Mouse (Mus musculus) forebrain, embryonic 12.5 days (tissue): ENCODE data around the gene Krt86. TPM values are rescaled to one million over a fixed set of nuclear protein-coding genes. Genes with fewer than 3 reads are reported as not detected.
"Not testable (repeated sequence)": the region's sequence is repeated elsewhere in the genome, so short reads cannot be mapped to it uniquely, and the experiment has no call there.

Source experiments
- ATAC-seq: fragments of 200-750 bp; cut with Nextera tagmentation; 2 replicates; pipeline ENCODE4 v1.8.0; 2017; ENCODE audit warnings: moderate TSS enrichment; ENCODE audit not compliant: low FRiP score
- H3K27ac ChIP-seq: fragments of 300-500 bp; sonication (generic); 2 replicates; pipeline ENCODE4 v1.5.1; 2016; ENCODE audit warnings: mild to moderate bottlenecking
- H3K27me3 ChIP-seq: fragments of 300-500 bp; sonication (generic); 2 replicates; pipeline ENCODE4 v1.6.1; 2016; ENCODE audit warnings: mild to moderate bottlenecking
- H3K36me3 ChIP-seq: fragments of 300-500 bp; sonication (generic); replicated peaks from 2 replicates; pipeline ENCODE4 v1.6.1; 2016; ENCODE audit warnings: mild to moderate bottlenecking
- H3K4me1 ChIP-seq: fragments of 300-500 bp; sonication (generic); 2 replicates; pipeline ENCODE4 v1.6.1; 2016
- H3K4me2 ChIP-seq: fragments of 300-500 bp; sonication (generic); 2 replicates; pipeline ENCODE4 v1.6.1; 2016; ENCODE audit warnings: mild to moderate bottlenecking, moderate library complexity
- H3K4me3 ChIP-seq: fragments of 300-500 bp; sonication (generic); replicated peaks from 2 replicates; pipeline ENCODE4 v1.5.1; 2016; ENCODE audit warnings: mild to moderate bottlenecking
- H3K9ac ChIP-seq: fragments of 300-500 bp; sonication (generic); 2 replicates; pipeline ENCODE4 v1.6.1; 2016; ENCODE audit warnings: mild to moderate bottlenecking
- H3K9me3 ChIP-seq: fragments of 300-500 bp; sonication (generic); 2 replicates; pipeline ENCODE4 v1.6.1; 2016
- WGBS: fragments of 180-500 bp; shearing (Covaris S2); methylation state at CpG from one replicate; pipeline ENCODE4 v1.1.7; 2016; 5-methylcytosine and 5-hydroxymethylcytosine counted together
- polyA plus RNA-seq: library from polyadenylated mRNA; unstranded; fragments of >200 nt; fragmentation: Nextera tagmentation; extraction: Ambion mirVana; gene quantifications from 2 replicates; pipeline ENCODE4 v1.2.1, GENCODE M21; 2016

Gene Krt86
- polyA plus RNA-seq, 1 experiment from 2014 or later = not detected

DNA sequence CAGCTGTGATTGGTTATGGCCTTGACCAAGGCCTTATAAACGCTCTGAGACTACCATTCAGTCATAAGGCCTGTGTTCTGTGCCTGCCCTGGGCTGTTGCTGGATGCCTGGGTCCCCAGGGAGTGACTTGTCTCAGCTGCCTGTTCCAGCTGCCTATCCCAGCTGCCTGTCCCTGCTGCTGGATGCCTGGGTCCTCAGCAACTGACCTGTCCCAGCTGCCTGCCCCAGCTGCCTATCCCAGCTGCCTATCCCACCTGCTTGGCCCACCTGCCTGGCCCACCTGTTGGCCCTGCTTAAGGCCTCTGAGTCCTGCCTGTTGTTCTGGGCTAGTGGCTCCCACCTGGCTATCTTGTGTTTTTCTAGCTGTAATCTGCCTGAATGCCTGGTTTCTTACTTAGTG, 20.9 kb downstream of the Krt86 start:
- Histone ChIP-seq H3K27me3 (no peaks in the 10 kb centered on the region), H3K9me3 (no peaks in the 10 kb centered on the region), H3K4me1 (no peaks in the 10 kb centered on the region), H3K4me2 (no peak overlapping the region), H3K9ac (no peak overlapping the region), H3K27ac (no peak overlapping the region), H3K4me3 (no peak overlapping the region), H3K36me3 (no peaks in the 10 kb centered on the region)
- 40% methylated on average over 1 of the region's 1 CpGs for WGBS
- no peak for ATAC-seq

DNA sequence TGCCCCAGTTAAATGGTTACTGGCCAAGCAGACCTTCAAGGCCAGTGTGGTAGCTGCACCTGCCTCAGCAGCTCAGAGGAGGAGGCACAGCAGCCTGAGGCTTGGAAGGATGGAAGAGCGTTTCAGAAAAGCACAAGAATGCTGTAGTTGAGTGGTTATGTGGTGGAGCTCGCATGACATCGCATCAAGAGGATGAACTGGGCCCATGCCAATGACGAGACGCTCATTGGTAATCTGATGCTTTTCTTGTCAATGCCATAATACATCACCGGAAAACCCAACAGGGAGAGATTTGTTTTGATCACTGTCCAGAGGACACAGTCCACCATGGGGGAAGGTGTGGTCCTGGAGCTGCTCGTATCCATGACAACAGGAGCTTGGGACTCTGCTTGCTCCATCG, 22.0 kb downstream of the Krt86 start:
- 86% methylated on average over 8 of the region's 8 CpGs for WGBS
- no peak for ATAC-seq

DNA sequence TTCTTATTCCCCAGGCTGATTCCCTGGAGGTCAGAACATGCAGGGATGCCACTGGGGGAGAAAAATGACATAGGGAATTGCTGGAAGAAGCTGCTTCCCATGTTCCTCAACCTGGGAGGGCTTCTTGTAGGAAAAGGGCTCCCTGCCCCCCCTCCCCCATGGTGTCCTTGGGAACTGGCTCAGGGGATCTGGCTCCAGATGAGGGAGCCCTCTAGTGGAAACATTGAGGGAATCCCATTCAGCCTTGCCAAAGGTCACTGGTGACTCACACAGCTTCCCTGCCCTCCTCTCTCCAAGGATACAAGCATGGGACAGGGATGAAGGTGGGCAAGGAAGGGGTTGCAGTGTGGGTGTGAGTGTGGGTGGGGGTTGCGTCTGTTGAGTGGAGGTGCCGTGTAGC, 23.9 kb downstream of the Krt86 start:
- Histone ChIP-seq H3K4me1 (no peaks in the 10 kb centered on the region), H3K36me3 (no peaks in the 10 kb centered on the region), H3K27ac (no peak overlapping the region), H3K4me2 (no peak overlapping the region), H3K27me3 (no peaks in the 10 kb centered on the region), H3K9ac (no peak overlapping the region), H3K4me3 (no peak overlapping the region), H3K9me3 (no peaks in the 10 kb centered on the region)
- WGBS = 50% methylated on average over 2 of the region's 2 CpGs
- no peak for ATAC-seq

More for the DNA sequence above, 22.0 kb downstream of the Krt86 start:
- Histone ChIP-seq H3K27ac (no peak overlapping the region), H3K9me3 (no peaks in the 10 kb centered on the region), H3K4me1 (no peaks in the 10 kb centered on the region), H3K27me3 (no peaks in the 10 kb centered on the region), H3K4me2 (no peak overlapping the region), H3K4me3 (no peak overlapping the region), H3K9ac (no peak overlapping the region), H3K36me3 (no peaks in the 10 kb centered on the region)

DNA sequence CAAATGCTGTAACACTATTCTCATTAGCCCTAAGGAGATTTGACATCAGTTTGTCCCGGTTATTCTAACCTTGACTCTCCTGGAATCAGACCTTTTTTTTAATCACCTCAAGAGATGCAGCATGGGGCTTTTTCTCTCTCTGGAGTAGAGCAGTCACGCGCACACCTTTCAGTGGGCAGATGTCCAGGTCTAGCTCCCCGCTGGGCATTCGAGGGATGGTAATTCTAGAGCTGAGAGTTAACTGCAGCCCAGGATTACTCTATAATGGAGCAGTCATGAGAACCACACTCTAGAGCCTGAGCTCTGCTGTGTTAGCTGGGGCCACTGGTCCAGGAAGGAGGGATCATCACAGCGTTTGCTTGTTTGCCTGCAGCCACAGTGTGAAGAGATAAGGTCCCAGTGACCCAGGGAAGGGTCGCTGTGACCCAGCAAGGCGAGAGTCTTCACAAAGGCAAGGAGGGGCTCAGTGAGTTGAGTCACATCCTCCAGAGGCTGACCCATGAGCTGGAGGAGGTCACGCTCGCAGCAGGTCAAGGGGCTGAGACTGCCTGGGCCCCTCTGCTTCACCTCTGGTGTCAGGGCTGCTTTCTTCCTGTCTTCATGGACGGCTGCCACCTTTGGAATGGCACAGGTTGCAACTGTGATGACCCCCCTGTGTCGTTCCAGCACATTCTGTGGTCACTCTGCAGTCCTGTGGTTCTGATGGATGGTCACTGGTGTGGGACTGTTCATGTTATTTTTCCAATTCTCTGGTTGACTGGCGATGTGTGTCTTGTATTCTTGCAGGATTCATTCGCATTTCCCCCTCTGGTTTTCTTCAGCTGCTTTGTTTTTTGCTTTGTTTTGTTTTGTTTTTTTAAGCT, 33.8 kb downstream of the Krt86 start:
- Histone ChIP-seq H3K4me3 (no peak overlapping the region), H3K4me2 (no peak overlapping the region), H3K36me3 (no peaks in the 10 kb centered on the region), H3K4me1 (no peaks in the 10 kb centered on the region), H3K27ac (no peak overlapping the region), H3K9me3 (no peaks in the 10 kb centered on the region), H3K27me3 (no peaks in the 10 kb centered on the region), H3K9ac (no peak overlapping the region)
- ATAC-seq = no peak
- 73% methylated on average over 14 of the region's 14 CpGs for WGBS

DNA sequence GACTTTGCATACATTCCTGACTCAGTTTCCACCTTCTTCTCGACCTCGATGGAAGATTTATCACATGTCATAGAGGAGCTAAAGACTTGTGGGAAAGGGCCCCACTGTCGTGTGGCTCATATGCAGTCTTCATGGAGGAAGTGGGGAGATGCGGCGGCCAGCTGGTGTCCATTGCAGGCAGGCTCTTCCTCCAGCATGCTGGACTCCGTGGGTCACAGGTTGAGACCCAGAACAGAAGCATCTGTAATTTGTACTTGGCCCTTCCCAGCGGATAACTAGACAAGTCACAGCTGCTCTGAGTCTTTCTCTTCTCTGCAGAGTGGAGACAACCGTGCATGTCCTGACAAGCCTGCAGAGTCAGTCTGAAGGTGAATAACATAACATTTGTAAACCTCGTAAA, 35.0 kb downstream of the Krt86 start:
- H3K4me1 ChIP-seq = no peaks in the 10 kb centered on the region
- 89% methylated on average over 9 of the region's 9 CpGs for WGBS
- no peaks in the 10 kb centered on the region for H3K27me3 ChIP-seq
- no peak overlapping the region for H3K27ac ChIP-seq
- ATAC-seq = no peak
- no peak overlapping the region for H3K4me3 ChIP-seq
- H3K9me3 ChIP-seq = no peaks in the 10 kb centered on the region
- no peak overlapping the region for H3K4me2 ChIP-seq
- no peaks in the 10 kb centered on the region for H3K36me3 ChIP-seq
- no peak overlapping the region for H3K9ac ChIP-seq

DNA sequence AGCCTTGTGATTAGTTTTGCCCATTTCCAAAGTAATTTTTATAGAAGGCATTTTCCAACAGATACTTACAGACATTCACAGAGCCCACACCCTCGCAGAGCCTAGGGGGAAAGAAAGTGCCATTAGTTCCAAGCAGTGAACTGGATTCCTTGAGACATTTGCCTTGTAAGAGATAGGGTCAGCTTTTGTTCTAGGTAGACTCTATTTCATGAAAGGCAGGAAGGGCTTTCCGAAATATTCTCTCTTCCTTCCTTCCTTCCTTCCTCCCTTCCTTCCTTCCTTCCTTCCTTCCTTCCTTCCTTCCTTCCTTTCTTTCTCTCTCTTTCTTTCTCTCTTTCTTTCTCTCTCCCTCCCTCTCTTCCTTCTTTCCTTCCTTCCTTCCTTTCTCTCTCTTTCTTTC, 43.9 kb downstream of the Krt86 start, which contains the start of gene Gm49425:
TSS of gene Gm49425 (minus strand) at position 101 of the 400 bp plus-strand sequence.
- WGBS = 84% methylated on average over 2 of the region's 2 CpGs
- H3K4me3 ChIP-seq = not testable (repeated sequence)

DNA sequence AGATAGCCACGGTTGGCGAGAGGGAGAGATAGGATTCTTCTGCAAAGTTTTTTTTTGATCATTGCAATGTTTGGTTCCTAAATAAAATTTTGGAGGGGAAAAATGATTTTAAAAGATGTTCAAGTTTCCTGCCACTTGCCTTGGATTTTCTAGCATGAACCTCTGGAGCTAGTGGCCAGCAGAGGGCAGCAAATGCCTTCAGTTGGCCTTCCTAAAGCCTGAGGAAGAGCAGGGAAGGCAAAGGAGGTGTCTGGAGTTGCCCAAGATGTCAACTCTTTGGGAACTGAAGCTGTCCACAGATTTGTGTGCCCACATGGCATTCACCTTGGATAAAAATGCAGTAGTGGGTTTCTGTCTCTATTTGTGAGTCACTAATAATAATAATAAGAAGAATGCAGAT, 46.5 kb downstream of the Krt86 start:
- no peak for ATAC-seq
- no peaks in the 10 kb centered on the region for H3K9me3 ChIP-seq
- no peak overlapping the region for H3K4me2 ChIP-seq
- no peak overlapping the region for H3K27ac ChIP-seq
- H3K4me3 ChIP-seq = no peak overlapping the region
- no peak overlapping the region for H3K9ac ChIP-seq
- H3K36me3 ChIP-seq = no peaks in the 10 kb centered on the region
- H3K4me1 ChIP-seq = no peaks in the 10 kb centered on the region
- 12% methylated on average over 2 of the region's 2 CpGs for WGBS
- H3K27me3 ChIP-seq = peaks cover 4% of the 10 kb centered on the region; the same call in 1 of the 2 replicates

More for the DNA sequence above, 43.9 kb downstream of the Krt86 start, which contains the start of gene Gm49425:
- not testable (repeated sequence) for H3K27me3 ChIP-seq, H3K9ac ChIP-seq, H3K36me3 ChIP-seq, H3K27ac ChIP-seq, H3K4me2 ChIP-seq, ATAC-seq, H3K9me3 ChIP-seq, H3K4me1 ChIP-seq

DNA sequence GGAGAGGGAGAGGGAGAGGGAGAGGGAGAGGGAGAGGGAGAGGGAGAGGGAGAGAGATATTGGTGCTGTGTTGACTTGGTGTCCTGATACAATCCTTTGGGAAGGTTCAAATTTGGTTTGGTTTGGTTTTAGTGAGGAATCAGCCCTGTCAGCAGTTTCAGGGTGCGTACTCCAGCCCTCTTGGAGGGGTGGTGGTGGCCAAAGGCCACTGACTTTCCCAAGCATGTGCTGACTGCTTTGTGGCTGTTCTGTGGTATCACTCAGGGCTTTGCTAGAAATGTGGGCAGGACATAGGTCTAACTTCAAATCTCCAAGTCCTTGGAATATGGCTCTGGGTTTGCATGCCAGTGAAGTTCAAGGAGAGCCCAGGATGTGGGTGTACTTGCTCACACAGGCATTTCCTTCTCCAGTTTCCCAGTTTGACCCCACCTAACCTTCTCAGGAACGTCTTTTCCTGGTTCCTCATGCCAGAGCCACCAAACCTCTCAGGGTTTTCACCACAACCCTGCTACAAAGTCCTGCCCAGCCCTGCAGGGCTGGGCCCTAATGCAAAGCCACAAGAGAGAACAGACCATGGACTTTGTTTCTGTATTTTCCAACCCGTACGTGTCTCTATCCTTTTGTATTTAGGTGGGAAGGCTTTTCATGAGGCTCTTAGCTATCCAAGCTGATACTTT, 49.4 kb downstream of the Krt86 start:
- Histone ChIP-seq H3K9me3 (no peaks in the 10 kb centered on the region), H3K4me1 (no peaks in the 10 kb centered on the region), H3K4me3 (no peak overlapping the region), H3K36me3 (no peaks in the 10 kb centered on the region), H3K9ac (no peak overlapping the region), H3K27ac (no peak overlapping the region), H3K4me2 (no peak overlapping the region), H3K27me3 (peaks cover 4% of the 10 kb centered on the region; the same call in 1 of the 2 replicates)
- no peak for ATAC-seq
- 78% methylated on average over 4 of the region's 4 CpGs for WGBS

Other genes starting within 250 kb of the Krt86 start
- 4.1 and 4.7 TPM in 2 replicates for gene Grasp, start 249.3 kb upstream of the Krt86 start, polyA plus RNA-seq
- gene Nr4a1, start 219.2 kb upstream of the Krt86 start, polyA plus RNA-seq = 2.9 and 3.6 TPM in 2 replicates
- gene Atg101, start 189.2 kb upstream of the Krt86 start, polyA plus RNA-seq = 61.9 and 63.2 TPM in 2 replicates
- 0.27 and 0.28 TPM in 2 replicates for gene 6030408B16Rik, start 180.3 kb upstream of the Krt86 start, polyA plus RNA-seq
- gene Krt80, start 103.3 kb upstream of the Krt86 start, polyA plus RNA-seq = not detected in 2 replicates
- 3.9 and 6.4 TPM in 2 replicates for gene Krt7, start 62.4 kb upstream of the Krt86 start, polyA plus RNA-seq
- gene Krt87, start 34.7 kb upstream of the Krt86 start, polyA plus RNA-seq = 0.17 and 0.22 TPM in 2 replicates
- not detected in 2 replicates for gene Krt88, start 25.7 kb upstream of the Krt86 start, polyA plus RNA-seq
- not detected in 2 replicates for gene Krt81, start 9.7 kb upstream of the Krt86 start, polyA plus RNA-seq
- not detected in 2 replicates for gene Krt83, start 18.0 kb downstream of the Krt86 start, polyA plus RNA-seq
- gene Gm49425, start 43.8 kb downstream of the Krt86 start, polyA plus RNA-seq = not detected in 2 replicates
- not detected in 2 replicates for gene Krt84, start 59.3 kb downstream of the Krt86 start, polyA plus RNA-seq
- not detected in 2 replicates for gene Krt82, start 77.2 kb downstream of the Krt86 start, polyA plus RNA-seq
- gene Krt90, start 89.5 kb downstream of the Krt86 start, polyA plus RNA-seq = 0.11 and 0.22 TPM in 2 replicates
- gene Krt75, start 100.4 kb downstream of the Krt86 start, polyA plus RNA-seq = 0.09 and 0.12 TPM in 2 replicates
- gene Gm5414, start 154.7 kb downstream of the Krt86 start, polyA plus RNA-seq = not detected in 2 replicates
- gene Gm5478, start 173.9 kb downstream of the Krt86 start, polyA plus RNA-seq = not detected in 2 replicates
- gene Krt6b, start 206.8 kb downstream of the Krt86 start, polyA plus RNA-seq = not detected in 2 replicates
- not detected in 2 replicates for gene Krt6a, start 220.8 kb downstream of the Krt86 start, polyA plus RNA-seq
- gene Krt5, start 239.4 kb downstream of the Krt86 start, polyA plus RNA-seq = 3.7 and 6.3 TPM in 2 replicates